Mouse (Mus musculus) left cerebral cortex, postnatal 36 days (tissue): ENCODE measurements around the gene Myt1. TPM values are rescaled to one million over a fixed set of nuclear protein-coding genes. Genes with fewer than 3 reads are reported as not detected.
A peak's percentile ranks its signal among the peaks of the same experiment; 100 is the strongest.
"Not testable (repeated sequence)": the region's sequence is repeated elsewhere in the genome, so short reads cannot be mapped to it uniquely, and the experiment has no call there.

Experiments
- DNase-seq, 2 experiments: peaks; one replicate each; pipeline ENCODE4 v3.0.0; 2021 to 2022; ENCODE audit warnings: low spot score in 2 of 2, mixed read lengths in 1 of 2
- intact Hi-C: fragments of 180-260 bp; cut with DNase I; formaldehyde crosslinking; loops from one replicate; pipeline ENCODE4 v1.15.1; 2025
- total RNA-seq, 2 experiments: library from RNA; stranded (reverse); gene quantifications; 2 replicates each; pipeline ENCODE4 v1.2.3; 2021

The Myt1 gene
- total RNA-seq, 2 experiments from 2014 or later, result 11.7 to 29.5 TPM

DNA sequence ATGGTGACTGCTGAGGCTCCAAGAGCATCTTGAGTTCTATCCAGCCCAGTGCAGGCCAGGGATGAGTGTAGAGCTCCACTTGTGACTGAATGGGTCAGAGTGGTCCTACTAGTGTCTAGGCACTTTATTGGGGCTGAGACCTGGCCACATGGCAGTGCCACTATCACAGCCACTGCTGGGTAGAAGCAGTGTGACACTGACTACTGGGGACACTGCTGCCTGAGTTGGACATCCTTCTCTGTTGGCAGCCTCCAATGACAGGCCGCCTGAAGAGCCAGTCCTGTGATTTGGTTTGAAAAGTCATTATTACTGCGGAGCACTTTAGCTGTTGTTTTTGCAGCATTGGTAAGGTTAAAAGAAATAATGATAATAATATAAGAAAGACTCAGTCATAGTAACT, 10.1 kb downstream of the Myt1 start:
- intact Hi-C loops, result loop anchor here (10.0 kb wide), 1 partner anchor 92 kb away; the partner anchor contains the start of gene Polr3k
- no peak for DNase-seq

DNA sequence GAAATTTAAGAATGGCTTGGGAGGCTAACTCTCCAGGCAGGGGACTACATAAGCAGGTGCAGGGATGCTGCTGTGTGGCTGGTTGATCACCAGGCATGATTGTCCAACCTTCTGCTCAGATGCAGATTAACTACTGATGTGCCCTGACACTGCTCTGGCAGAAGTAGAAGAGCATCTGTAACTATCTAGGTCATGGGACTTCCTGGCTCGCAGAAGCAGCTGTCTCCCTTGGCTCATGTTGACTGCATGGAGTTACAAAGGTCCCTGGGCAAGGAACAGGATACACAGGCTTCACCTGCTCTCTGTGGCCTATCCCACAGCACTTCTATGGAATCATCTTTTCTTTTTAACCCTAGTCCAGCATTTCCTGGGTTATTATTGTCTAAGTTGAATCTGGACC, 12.7 kb downstream of the Myt1 start:
- intact Hi-C loops, result loop anchor here (10.0 kb wide), 1 partner anchor 89 kb away; the partner anchor contains the start of gene Polr3k
- DNase-seq, result no peak

- intact Hi-C loops, result loop anchor here (10.0 kb wide), 1 partner anchor 87 kb away; the partner anchor contains the start of gene Polr3k
- DNase-seq, result no peak
Measured at GRCm38 (mm10) chr2:181777715-181778114, 14.6 kb downstream of the Myt1 start.

DNA sequence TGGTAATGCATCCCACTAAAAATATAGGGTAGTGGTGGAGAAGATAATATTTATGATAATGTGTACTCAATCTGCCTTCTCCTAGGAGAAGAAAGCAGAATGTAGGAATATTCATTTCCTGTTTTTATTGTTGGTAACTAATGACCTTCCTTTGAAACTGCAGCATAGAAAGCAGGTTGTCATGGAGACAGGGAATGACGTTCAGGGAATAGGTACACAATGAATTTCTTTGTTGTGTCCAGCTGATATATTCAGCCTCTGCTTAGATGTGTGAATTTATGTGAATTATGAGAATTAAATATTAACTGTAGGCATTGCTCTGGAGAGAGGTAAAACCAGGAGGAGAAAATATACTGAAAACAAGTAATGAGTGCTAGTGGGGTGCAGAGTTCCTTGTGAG, 18.3 kb downstream of the Myt1 start:
- DNase-seq, result no peak
- intact Hi-C loops, result no loop called here

- intact Hi-C loops, result no loop called here
- no peak for DNase-seq
Measured at GRCm38 (mm10) chr2:181787852-181788251, 24.7 kb downstream of the Myt1 start.

DNA sequence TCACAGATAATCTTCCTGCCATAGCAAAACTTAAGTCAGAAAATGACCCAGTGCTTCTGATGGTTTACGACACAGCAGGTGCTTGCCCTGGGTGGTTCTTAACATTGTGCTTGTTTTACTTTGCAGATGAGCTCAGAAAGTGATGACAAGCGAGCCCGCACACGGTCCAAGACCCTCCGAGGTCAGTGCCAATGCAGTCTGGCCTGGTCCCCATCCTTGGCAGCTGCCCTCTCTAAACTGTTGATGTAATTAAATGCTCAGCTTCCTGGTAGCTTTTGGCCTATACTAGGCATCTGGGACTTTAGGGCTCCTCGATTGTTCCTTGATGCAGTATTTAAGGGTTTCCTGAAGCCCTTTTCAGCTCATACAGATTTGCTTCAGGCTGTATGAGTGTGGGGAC, 26.3 kb downstream of the Myt1 start:
- intact Hi-C loops, result no loop called here
- no peak for DNase-seq

GRCm38 (mm10) chr2:181793186-181793585, 30.1 kb downstream of the Myt1 start:
- intact Hi-C loops, DNase-seq: not testable (repeated sequence)

DNA sequence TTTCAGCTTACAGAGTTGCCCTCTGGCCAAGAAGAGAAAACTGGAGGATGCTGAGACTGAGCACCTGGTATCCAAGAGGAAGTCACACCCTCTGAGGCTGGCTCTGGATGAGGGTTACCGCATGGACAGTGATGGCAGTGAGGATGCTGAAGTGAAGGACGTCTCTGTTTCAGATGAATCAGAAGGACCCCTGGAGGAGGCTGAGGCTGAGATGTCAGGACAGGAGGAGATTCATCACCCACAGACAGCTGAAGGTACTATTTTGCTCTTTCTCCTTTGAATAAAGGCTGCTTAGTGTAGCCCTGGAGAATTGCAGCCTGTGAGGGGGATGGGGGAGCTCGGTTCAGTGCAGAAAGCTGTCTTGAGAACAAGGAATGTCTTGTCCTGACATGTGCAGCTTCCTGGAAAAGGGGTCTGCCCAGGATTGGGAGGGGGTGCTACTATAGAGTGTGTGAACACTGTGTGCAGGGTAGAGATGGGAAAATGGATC, 32.6 kb downstream of the Myt1 start:
- intact Hi-C loops, result no loop called here
- no peak for DNase-seq

- DNase-seq, result no peak
- intact Hi-C loops, result no loop called here
Measured at GRCm38 (mm10) chr2:181797672-181798071, 34.5 kb downstream of the Myt1 start.

- intact Hi-C loops, result no loop called here
Measured at GRCm38 (mm10) chr2:181829032-181829650, 66.0 kb downstream of the Myt1 start.

DNA sequence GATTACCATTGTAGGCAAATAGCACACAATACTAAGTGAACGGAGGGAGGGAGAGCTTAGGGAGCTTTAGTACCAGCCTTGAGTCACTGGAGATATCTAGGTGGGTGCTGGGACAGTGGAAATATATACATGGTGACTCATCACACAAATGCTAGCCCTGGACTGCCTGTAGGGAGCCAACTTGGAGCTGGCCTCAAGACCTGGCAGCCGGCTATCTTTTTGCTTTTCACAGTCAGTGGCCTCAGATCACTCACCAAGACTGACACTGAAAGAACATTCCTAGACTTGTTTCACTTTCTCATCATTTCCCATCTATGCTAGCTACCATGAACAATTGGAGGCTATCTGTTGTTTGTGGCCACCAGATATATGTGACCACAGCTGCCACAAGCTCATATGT, 69.6 kb downstream of the Myt1 start:
- intact Hi-C loops, result loop anchor here (10.0 kb wide), 1 partner anchor 108 kb away; no protein-coding TSS in a partner anchor
- DNase-seq, result no peak

More at GRCm38 (mm10) chr2:181829032-181829650, 66.0 kb downstream of the Myt1 start:
- no peak for DNase-seq

DNA sequence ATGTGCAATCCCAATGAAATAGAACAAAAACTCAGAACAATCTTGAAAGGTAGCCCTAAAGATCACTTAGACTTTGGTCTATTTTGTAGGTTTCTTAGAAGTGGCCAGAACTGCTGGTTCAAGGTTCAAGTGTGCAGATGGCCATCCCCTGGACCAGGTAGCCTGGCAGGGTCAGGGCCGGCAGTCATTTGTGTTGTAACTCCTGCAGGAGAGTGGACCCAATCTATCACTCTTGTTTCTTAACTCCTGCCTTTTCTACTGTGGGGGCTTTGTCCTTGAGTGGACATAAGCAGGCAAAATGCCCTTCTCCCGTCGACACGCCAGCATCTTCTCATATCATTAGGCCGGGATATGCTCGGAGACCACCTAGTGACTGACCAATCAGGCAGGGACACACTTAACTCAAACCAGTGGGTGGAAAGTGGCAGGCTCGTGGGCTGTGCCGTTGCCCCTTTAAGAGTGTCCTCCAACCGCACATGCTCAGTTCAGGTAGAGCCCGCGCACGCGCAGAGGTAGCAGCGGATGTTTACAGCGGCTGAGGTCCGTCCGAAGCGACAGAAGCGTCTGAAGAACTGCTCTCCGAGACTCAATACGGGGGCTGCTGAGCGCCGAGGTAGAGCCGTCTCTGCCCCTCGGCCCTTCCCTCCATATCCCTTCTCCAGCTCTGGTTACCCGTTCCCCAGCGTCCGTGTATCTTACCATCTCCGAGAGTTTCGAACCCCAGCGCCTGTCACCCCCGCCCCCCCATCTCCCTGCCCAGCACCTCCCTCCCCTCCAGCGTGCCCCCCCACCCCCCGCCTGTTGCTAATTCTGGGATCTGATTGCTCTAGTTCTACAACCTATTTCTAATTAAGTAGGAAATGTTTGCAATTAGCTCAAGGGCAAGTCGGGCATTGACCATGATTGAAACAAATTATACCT, 74.5 kb downstream of the Myt1 start, which contains the start of gene Pcmtd2:
Pcmtd2 (plus strand) TSS at position 483 of the 921 bp plus-strand sequence.
- intact Hi-C loops, result loop anchor here (10.0 kb wide), 1 partner anchor 113 kb away; no protein-coding TSS in a partner anchor
- peak; percentile 92 to 93 for DNase-seq

GRCm38 (mm10) chr2:181838293-181838680, 75.2 kb downstream of the Myt1 start:
- intact Hi-C loops, result loop anchor here (10.0 kb wide), 1 partner anchor 113 kb away; no protein-coding TSS in a partner anchor
- DNase-seq, result no peak

DNA sequence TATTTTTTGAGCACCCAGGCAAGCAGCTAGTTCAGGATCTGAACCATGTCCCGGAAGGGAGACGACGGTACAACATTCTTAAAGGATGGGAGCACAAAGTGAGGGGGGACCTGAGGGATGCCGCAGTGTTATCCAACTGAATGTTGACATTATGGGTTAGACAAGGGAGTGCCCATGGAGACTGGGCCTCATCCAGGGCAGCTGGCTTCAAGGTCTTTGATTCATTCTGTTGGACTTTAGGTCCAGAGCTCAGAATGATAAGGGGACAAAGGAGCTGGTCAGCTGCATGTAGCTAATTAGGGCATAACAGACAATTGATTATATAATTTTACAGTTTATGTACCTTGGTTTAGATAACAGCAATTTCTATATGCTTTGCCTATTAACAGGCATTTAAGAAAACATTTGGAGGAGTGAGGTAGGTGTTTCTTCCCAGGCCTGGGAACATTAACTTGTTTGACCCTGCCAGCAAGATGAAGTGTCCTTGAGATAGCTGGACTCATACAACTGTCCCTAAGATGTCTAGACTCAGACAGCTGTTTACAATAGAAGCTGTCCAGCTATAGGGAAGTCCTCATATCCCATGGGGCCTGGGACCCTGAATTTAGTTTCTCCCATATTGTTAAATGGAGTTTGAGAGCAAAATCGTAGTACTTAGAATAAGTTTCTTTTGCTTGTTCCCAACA, 82.7 kb downstream of the Myt1 start:
- intact Hi-C loops, result no loop called here
- no peak for DNase-seq

DNA sequence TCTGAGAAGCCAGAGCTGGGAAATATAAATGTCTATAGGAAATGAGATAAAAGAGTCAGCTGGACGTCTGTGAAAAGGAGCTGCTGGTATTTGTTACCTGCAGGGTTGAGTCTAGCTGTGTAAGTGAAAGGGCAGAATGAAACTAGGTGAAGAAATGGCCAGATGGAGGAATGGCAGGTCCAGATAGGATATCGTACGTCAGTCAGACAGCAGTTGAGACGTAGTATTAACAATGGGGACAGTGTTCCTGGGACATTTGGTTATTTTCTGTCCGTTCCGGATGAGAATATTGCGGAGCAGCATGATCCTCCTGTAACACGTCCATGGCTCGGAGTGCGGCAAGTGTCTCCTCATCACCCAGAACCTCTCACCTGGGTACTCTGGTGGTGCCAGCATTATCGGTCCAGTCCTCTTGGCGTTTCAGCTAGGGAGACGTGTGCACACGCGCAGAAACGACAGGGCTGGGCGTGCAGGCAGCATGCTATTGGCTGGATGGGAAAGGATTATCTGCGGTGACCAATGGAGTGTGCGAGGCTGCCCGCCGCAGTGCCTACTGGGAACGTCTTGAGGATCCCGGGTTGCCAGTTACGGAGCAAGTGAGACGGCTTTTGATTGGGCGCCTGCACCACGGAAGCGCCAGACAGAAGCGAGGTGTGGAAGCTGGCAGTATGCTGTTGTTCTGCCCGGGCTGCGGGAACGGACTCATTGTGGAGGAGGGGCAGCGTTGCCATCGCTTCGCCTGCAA, 100.8 kb downstream of the Myt1 start, which contains the start of gene Polr3k:
Polr3k (plus strand) TSS at position 547 of the 745 bp plus-strand sequence.
- DNase-seq, result peak; percentile 96 to 97
- intact Hi-C loops, result loop anchor here (10.0 kb wide), 1 partner anchor 89 kb away; no protein-coding TSS in a partner anchor

GRCm38 (mm10) chr2:181864536-181864860, 101.4 kb downstream of the Myt1 start:
- DNase-seq, result no peak
- intact Hi-C loops, result loop anchor here (10.0 kb wide), 1 partner anchor 90 kb away; no protein-coding TSS in a partner anchor

DNA sequence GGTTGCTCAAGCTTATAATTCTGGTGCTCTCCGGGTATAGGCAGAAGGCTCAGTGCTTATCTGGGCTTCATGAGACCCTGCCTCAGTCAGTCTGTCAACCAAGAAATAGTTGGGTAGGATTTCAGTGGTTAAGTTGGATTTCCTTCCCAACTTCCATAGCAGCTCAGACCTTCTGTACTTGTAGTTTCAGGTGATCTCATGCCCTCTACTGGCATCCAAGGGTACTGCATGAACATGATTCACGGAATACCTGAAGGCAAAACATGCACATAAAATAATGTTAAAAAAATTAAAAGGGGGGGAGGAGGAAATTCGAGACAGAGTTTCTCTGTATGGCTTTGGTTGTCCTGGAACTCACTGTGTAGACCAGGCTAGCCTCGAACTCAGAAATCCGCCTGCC, 103.8 kb downstream of the Myt1 start:
- intact Hi-C loops, result loop anchor here (1.0 to 10.0 kb wide), 2 partner anchors 92 to 145 kb away; no protein-coding TSS in a partner anchor
- DNase-seq, result peak; percentile 47 to 65

DNA sequence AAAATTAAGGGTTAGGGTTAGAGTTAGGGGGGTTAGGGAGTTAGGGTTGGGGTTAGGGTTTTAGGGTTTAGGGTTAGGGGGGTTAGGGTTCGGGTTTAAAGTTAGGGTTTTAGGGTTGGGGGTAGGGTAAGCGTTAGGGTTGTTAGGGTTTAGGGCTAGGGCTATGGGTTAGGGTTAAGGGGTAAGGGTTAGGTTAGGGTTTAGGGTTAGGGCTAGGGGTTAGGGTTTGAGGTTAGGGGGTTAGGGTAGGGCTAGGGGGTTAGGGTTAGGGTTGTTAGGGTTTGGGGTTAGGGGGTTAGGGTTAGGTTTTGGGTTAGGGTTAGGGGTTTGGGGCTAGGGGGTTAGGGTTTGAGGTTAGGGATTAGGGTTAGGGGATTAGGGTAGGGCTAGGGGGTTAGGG, 107.9 kb downstream of the Myt1 start:
- intact Hi-C loops, result no loop called here
- DNase-seq, result no peak
